Mouse (Mus musculus): ENCODE data around the gene Aldh3a2. TPM values are rescaled to one million over a fixed set of nuclear protein-coding genes. Genes with fewer than 3 reads are reported as not detected.
A peak's percentile ranks its signal among the peaks of the same experiment; 100 is the strongest.
"Not testable (repeated sequence)": the region's sequence is repeated elsewhere in the genome, so short reads cannot be mapped to it uniquely, and the experiment has no call there.

Aldh3a2 gene
- polyA plus RNA-seq, 1 experiment from 2014 or later = 30.2 TPM

DNA sequence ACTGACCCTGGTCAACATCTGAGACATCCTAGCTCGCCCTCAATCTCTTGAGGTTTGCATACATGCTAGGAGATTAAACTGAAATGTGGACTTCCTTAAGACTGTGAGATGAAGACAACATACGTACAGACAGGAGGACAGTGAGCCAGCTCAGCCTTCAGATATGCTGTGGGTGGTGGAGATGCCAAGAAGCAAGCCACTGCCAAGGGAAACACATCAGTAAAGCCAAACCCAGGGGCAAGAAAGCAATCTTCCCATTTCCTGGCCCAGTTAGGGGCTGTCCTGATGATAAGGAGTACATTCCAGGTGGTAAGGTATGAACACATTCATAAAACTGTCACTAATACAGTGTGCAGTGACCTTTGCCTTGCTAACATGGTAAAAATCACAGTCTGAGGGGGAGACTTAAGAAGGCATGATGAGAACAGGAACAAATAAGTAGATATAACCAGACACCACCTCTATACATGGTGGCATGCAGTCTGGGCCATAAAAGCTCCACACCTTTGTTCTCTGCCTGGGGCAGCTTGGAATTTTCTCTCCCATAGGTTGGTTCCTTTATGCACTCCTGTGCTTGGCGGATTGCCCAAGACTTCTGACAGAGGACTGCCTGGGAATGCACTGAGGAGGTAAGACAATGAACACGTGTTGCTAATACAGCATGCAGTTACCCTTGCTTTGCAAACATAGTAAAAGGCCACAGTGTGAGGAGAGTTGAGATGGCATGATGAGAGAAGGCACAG is 67.5 kb downstream of the Aldh3a2 start:
- Histone ChIP-seq H3K4me3 (ENCODE audit: low read depth, low read length) (no peak overlapping the region), H3K9me3 (replicated peaks; ENCODE audit: control insufficient read depth, low read length) (no peaks in the 10 kb centered on the region), H3K27ac (ENCODE audit: low read depth, low read length) (no peak overlapping the region), H3K27me3 (replicated peaks; ENCODE audit: control insufficient read depth, insufficient read depth, low read length) (no peaks in the 10 kb centered on the region), H3K36me3 (ENCODE audit: control insufficient read depth, insufficient read depth, low read length) (no peaks in the 10 kb centered on the region), H3K4me1 (ENCODE audit: control insufficient read depth, insufficient read depth, low read length) (no peaks in the 10 kb centered on the region), H3K4me2 (ENCODE audit: low read length) (no peak overlapping the region), H3K9ac (ENCODE audit: low read length) (no peak overlapping the region)
- no peak for ATAC-seq
- whole genome bisulfite sequencing = 65% methylated on average over 4 of the region's 4 CpGs
- DNase-seq (ENCODE audit: low spot score) = no peak

DNA sequence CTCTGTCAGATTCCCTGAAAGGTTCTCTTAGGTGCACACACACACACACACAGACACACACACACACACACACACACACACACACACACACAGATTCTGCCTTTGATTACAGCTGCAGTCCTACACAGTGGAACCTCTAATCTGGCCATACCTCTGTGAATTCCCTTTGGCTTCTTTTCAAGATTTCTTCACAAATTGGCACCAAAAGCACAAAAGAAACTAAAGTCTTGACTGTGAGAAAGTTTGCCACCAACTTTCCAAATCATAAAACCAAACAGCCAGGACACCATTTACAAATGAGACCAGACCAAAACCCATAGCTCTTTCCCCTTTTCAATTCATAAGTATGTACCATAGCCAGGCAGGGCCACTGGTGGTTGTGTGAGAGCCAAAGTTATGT is 69.3 kb downstream of the Aldh3a2 start:
- ATAC-seq (no peak), DNase-seq (ENCODE audit: low spot score) (no peak)
- Histone ChIP-seq H3K27ac (ENCODE audit: low read depth, low read length) (no peak overlapping the region), H3K4me2 (ENCODE audit: low read length) (no peak overlapping the region), H3K4me1 (ENCODE audit: control insufficient read depth, insufficient read depth, low read length) (no peaks in the 10 kb centered on the region), H3K9me3 (replicated peaks; ENCODE audit: control insufficient read depth, low read length) (no peaks in the 10 kb centered on the region), H3K9ac (ENCODE audit: low read length) (no peak overlapping the region), H3K4me3 (ENCODE audit: low read depth, low read length) (no peak overlapping the region), H3K36me3 (ENCODE audit: control insufficient read depth, insufficient read depth, low read length) (no peaks in the 10 kb centered on the region), H3K27me3 (replicated peaks; ENCODE audit: control insufficient read depth, insufficient read depth, low read length) (no peaks in the 10 kb centered on the region)

DNA sequence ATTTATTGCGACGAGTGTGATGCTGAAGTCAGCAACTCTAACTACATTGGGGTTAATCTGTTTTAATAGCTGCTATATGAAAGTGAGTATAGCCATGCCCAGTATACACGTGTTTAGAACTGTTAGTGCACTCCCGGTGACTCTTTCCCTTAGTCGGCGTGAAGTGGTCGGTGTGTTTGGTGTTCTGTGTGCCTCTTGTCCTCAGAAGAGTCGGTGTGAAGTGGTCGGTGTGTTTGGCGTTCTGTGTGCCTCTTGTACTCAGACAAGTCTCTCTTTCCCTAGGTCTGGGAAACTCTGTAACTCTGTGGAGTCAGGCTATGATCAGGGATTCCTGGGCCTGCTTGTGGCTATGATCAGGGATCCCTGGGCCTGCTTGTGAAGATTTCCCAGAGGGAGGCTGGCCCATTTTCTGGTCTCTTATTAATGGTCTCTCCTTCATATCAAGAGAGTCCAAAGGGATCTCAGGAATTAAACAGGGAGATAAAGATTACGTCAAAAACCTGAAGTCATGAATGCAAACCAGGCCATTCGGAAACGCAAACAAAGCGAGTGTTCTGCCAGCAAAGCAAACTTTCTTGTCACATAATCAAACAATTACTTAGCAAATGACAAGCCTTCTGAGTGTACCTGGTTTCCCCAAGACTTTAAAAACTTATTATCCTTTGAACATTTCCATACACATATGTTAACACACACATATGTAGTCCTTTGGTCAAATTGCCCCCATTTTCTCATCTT is 70.5 kb downstream of the Aldh3a2 start:
- H3K4me3 ChIP-seq (ENCODE audit: low read depth, low read length) = no peak overlapping the region
- no peaks in the 10 kb centered on the region for H3K36me3 ChIP-seq (ENCODE audit: control insufficient read depth, insufficient read depth, low read length)
- H3K27ac ChIP-seq (ENCODE audit: low read depth, low read length) = no peak overlapping the region
- 86% methylated on average over 14 of the region's 14 CpGs for WGBS
- DNase-seq (ENCODE audit: low spot score) = no peak
- H3K4me2 ChIP-seq (ENCODE audit: low read length) = no peak overlapping the region
- H3K9me3 ChIP-seq (replicated peaks; ENCODE audit: control insufficient read depth, low read length) = no peaks in the 10 kb centered on the region
- no peak for ATAC-seq
- no peaks in the 10 kb centered on the region for H3K27me3 ChIP-seq (replicated peaks; ENCODE audit: control insufficient read depth, insufficient read depth, low read length)
- H3K9ac ChIP-seq (ENCODE audit: low read length) = no peak overlapping the region
- H3K4me1 ChIP-seq (ENCODE audit: control insufficient read depth, insufficient read depth, low read length) = no peaks in the 10 kb centered on the region

DNA sequence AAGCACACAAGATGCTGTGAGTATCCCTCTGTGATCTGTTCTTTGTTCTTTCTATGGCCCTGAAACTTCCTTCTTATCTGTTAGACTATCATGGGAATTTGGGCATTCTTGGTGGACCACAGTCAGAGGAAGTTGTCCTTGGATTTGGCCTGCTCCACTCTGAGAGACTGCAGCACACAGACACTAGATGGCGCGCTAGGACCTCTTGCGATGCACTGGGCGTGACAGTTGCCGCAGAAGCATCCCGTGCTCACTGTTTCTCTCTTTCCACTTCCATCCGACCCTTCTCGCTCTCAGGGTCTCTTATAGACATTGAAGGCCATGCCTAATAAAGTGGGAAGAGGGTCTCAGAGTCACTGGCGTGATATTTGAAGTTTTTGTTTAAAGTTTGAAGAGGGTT is 73.9 kb downstream of the Aldh3a2 start:
- peak; percentile 86 for DNase-seq (ENCODE audit: low spot score)
- H3K4me3 ChIP-seq (ENCODE audit: low read depth, low read length) = no peak overlapping the region
- no peak overlapping the region for H3K9ac ChIP-seq (ENCODE audit: low read length)
- H3K27me3 ChIP-seq (replicated peaks; ENCODE audit: control insufficient read depth, insufficient read depth, low read length) = no peaks in the 10 kb centered on the region
- WGBS = 8% methylated on average over 9 of the region's 9 CpGs
- ATAC-seq = no peak
- H3K9me3 ChIP-seq (replicated peaks; ENCODE audit: control insufficient read depth, low read length) = no peaks in the 10 kb centered on the region
- H3K36me3 ChIP-seq (ENCODE audit: control insufficient read depth, insufficient read depth, low read length) = no peaks in the 10 kb centered on the region
- no peak overlapping the region for H3K27ac ChIP-seq (ENCODE audit: low read depth, low read length)
- H3K4me2 ChIP-seq (ENCODE audit: low read length) = no peak overlapping the region
- H3K4me1 ChIP-seq (ENCODE audit: control insufficient read depth, insufficient read depth, low read length) = no peaks in the 10 kb centered on the region

DNA sequence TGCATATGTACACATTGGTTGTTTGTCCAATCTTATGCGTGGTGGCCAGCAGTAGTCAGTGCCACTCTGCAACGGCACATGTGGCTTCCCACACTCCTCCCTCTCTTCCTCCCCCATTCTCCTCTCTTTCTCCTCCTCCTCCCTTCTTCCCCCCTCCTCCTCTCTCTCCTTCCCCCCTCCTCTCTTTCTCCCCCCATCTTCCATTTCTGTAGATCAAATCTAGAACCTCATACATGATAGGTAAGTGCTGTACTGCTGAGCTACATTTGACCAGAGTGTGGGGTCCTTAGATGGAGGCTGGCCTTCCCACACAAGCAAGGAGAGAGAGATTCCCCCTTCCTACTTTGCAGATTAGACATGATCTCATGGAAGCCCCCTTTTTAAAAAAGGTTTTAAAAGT is 74.5 kb downstream of the Aldh3a2 start:
- ATAC-seq = no peak
- Histone ChIP-seq H3K36me3 (ENCODE audit: control insufficient read depth, insufficient read depth, low read length) (no peaks in the 10 kb centered on the region), H3K9ac (ENCODE audit: low read length) (no peak overlapping the region), H3K4me1 (ENCODE audit: control insufficient read depth, insufficient read depth, low read length) (no peaks in the 10 kb centered on the region), H3K27me3 (replicated peaks; ENCODE audit: control insufficient read depth, insufficient read depth, low read length) (no peaks in the 10 kb centered on the region), H3K4me2 (ENCODE audit: low read length) (no peak overlapping the region), H3K27ac (ENCODE audit: low read depth, low read length) (no peak overlapping the region), H3K4me3 (ENCODE audit: low read depth, low read length) (no peak overlapping the region), H3K9me3 (replicated peaks; ENCODE audit: control insufficient read depth, low read length) (no peaks in the 10 kb centered on the region)
- no peak for DNase-seq (ENCODE audit: low spot score)
- WGBS = 100% methylated on average over 2 of the region's 2 CpGs

DNA sequence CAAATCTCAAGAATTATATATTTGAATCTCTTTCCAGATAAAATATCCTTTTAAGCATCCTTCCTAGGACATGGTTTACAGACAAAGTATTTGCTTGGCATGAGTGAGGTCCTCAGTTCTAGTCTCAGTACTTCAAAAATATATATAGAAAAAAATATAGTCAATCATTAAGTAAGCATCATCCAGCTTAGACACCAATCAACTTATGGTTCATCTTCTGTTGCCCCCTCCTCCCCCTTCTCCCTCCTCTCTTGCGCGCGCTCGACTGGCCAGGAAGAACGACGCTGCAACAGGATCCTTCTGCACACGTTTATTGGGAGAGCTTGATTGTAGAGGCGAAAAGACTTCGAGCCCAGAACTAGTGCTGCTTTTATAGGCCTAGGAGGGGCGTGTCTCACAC is 75.1 kb downstream of the Aldh3a2 start:
- not testable (repeated sequence) for H3K27ac ChIP-seq (ENCODE audit: low read depth, low read length); H3K36me3 ChIP-seq (ENCODE audit: control insufficient read depth, insufficient read depth, low read length); H3K4me3 ChIP-seq (ENCODE audit: low read depth, low read length); ATAC-seq; H3K27me3 ChIP-seq (replicated peaks; ENCODE audit: control insufficient read depth, insufficient read depth, low read length); H3K9ac ChIP-seq (ENCODE audit: low read length); H3K4me1 ChIP-seq (ENCODE audit: control insufficient read depth, insufficient read depth, low read length); H3K9me3 ChIP-seq (replicated peaks; ENCODE audit: control insufficient read depth, low read length); DNase-seq (ENCODE audit: low spot score); H3K4me2 ChIP-seq (ENCODE audit: low read length)
- 95% methylated on average over 7 of the region's 10 CpGs for WGBS

DNA sequence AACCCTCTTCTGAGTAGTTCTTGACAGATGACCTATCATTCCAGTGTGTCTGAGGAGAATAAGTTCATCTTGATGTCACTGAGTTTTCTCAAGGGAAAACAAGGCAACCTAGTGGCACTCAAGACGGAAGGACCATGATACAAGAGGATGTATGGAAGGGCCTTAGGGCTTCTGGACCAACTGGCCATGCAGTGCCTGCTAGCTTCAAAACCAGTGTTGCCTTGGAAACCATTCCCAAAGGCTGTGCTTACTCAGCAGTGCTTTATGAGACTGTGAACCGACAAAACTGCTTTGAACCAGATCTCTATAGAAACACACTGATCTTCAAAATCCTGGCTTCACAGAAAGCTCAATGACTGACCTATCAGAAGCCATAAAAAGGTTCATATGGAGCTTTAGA is 76.5 kb downstream of the Aldh3a2 start:
- 75% methylated on average over 2 of the region's 2 CpGs for WGBS
- peak; percentile 39 for DNase-seq (ENCODE audit: low spot score)
- ATAC-seq = no peak
- Histone ChIP-seq H3K4me2 (ENCODE audit: low read length) (no peak overlapping the region), H3K27ac (ENCODE audit: low read depth, low read length) (no peak overlapping the region), H3K4me1 (ENCODE audit: control insufficient read depth, insufficient read depth, low read length) (no peaks in the 10 kb centered on the region), H3K9me3 (replicated peaks; ENCODE audit: control insufficient read depth, low read length) (no peaks in the 10 kb centered on the region), H3K36me3 (ENCODE audit: control insufficient read depth, insufficient read depth, low read length) (no peaks in the 10 kb centered on the region), H3K27me3 (replicated peaks; ENCODE audit: control insufficient read depth, insufficient read depth, low read length) (no peaks in the 10 kb centered on the region), H3K4me3 (ENCODE audit: low read depth, low read length) (no peak overlapping the region), H3K9ac (ENCODE audit: low read length) (no peak overlapping the region)

DNA sequence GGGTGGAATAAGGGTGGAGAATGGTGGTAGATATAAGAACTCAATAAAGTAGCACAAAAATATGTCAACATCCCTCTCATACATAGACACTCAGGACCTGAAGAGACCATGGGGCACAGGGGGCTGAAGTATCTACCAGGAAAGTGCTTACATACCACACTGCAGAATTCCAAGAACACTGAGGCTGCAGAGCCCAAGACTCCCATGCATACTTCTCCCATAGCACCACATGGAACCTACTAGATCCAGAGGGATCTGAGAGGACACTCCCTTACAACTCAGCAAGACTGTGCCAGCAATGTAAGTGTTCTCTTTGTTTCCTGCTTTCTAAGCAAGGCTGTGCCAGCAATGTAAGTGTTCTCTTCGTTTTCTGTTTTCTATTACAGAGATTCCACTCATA is 83.4 kb downstream of the Aldh3a2 start:
- no peak overlapping the region for H3K4me2 ChIP-seq (ENCODE audit: low read length)
- no peak overlapping the region for H3K4me3 ChIP-seq (ENCODE audit: low read depth, low read length)
- no peaks in the 10 kb centered on the region for H3K4me1 ChIP-seq (ENCODE audit: control insufficient read depth, insufficient read depth, low read length)
- H3K36me3 ChIP-seq (ENCODE audit: control insufficient read depth, insufficient read depth, low read length) = no peaks in the 10 kb centered on the region
- ATAC-seq = no peak
- no peak overlapping the region for H3K27ac ChIP-seq (ENCODE audit: low read depth, low read length)
- no peak for DNase-seq (ENCODE audit: low spot score)
- no peaks in the 10 kb centered on the region for H3K9me3 ChIP-seq (replicated peaks; ENCODE audit: control insufficient read depth, low read length)
- no peaks in the 10 kb centered on the region for H3K27me3 ChIP-seq (replicated peaks; ENCODE audit: control insufficient read depth, insufficient read depth, low read length)
- WGBS = 64% methylated on average over 1 of the region's 1 CpGs
- no peak overlapping the region for H3K9ac ChIP-seq (ENCODE audit: low read length)

DNA sequence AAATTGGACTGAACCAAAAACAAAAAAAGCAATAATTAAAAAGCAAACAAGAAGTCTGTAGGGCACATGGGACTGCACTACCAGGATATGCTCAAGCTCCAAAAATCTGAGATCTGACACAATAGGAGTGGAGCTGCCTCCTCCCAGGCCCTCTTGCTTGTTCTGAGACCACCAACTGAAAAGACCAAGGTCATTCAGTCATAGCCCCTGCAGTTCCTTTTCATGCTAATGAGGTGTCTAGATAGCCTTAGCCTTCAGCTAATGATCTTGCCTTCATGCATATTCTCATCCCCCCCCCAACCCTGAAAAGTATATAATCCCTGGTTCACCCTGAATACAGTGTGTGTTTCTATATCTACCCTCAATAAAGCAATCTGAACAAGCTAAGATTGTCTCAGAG is 85.6 kb downstream of the Aldh3a2 start:
- ATAC-seq = no peak

More for the DNA sequence above, 85.6 kb downstream of the Aldh3a2 start:
- no peak overlapping the region for H3K4me3 ChIP-seq (ENCODE audit: low read depth, low read length)
- H3K27ac ChIP-seq (ENCODE audit: low read depth, low read length) = no peak overlapping the region
- H3K36me3 ChIP-seq (ENCODE audit: control insufficient read depth, insufficient read depth, low read length) = no peaks in the 10 kb centered on the region
- no peak for DNase-seq (ENCODE audit: low spot score)
- H3K4me2 ChIP-seq (ENCODE audit: low read length) = no peak overlapping the region
- H3K27me3 ChIP-seq (replicated peaks; ENCODE audit: control insufficient read depth, insufficient read depth, low read length) = no peaks in the 10 kb centered on the region
- H3K9ac ChIP-seq (ENCODE audit: low read length) = no peak overlapping the region
- no peaks in the 10 kb centered on the region for H3K4me1 ChIP-seq (ENCODE audit: control insufficient read depth, insufficient read depth, low read length)
- no peaks in the 10 kb centered on the region for H3K9me3 ChIP-seq (replicated peaks; ENCODE audit: control insufficient read depth, low read length)
